Mouse (Mus musculus) regulatory T cell (primary cell): ENCODE results near the gene Parp16.
"Not testable (repeated sequence)": the region's sequence is repeated elsewhere in the genome, so short reads cannot be mapped to it uniquely, and the experiment has no call there.

ENCODE experiments used
- in situ Hi-C: fragments of 300-600 bp; cut with MboI, MseI; formaldehyde crosslinking; loops from one replicate; pipeline ENCODE4 v1.15.1; 2025; ENCODE audit warnings: high pct_unique_total_duplicates

Gene Parp16

GRCm38 (mm10) chr9:65178336-65179213 lies 16.6 kb upstream of the Parp16 start:
- in situ Hi-C loops = loop anchor here (5.0 kb wide), 1 partner anchor 41 kb away; no protein-coding TSS in a partner anchor

- in situ Hi-C loops = loop anchor here (5.0 kb wide), 1 partner anchor 43 kb away; no protein-coding TSS in a partner anchor
These were observed 15.1 kb upstream of the Parp16 start for GRCm38 (mm10) chr9:65179817-65180624.

GRCm38 (mm10) chr9:65188599-65188998 lies 6.6 kb upstream of the Parp16 start:
- in situ Hi-C loops = no loop called here

GRCm38 (mm10) chr9:65190306-65190705 lies 4.8 kb upstream of the Parp16 start:
- in situ Hi-C loops = no loop called here

GRCm38 (mm10) chr9:65191389-65191754 lies 3.8 kb upstream of the Parp16 start:
- in situ Hi-C loops = no loop called here

GRCm38 (mm10) chr9:65191755-65192469 lies 3.2 kb upstream of the Parp16 start:
- in situ Hi-C loops = no loop called here

GRCm38 (mm10) chr9:65193214-65193613 lies 1.9 kb upstream of the Parp16 start:
- in situ Hi-C loops = no loop called here

- in situ Hi-C loops = no loop called here
These were observed 448 bp downstream of the Parp16 start for GRCm38 (mm10) chr9:65195621-65195981.

- in situ Hi-C loops = no loop called here
These were observed 1.0 kb downstream of the Parp16 start for GRCm38 (mm10) chr9:65195982-65196737.

- in situ Hi-C loops = no loop called here
These were observed 1.8 kb downstream of the Parp16 start for GRCm38 (mm10) chr9:65196738-65197569.

GRCm38 (mm10) chr9:65197826-65198225 lies 2.7 kb downstream of the Parp16 start:
- in situ Hi-C loops = no loop called here

- in situ Hi-C loops = no loop called here
These were observed 4.6 kb downstream of the Parp16 start for GRCm38 (mm10) chr9:65199723-65200122.

GRCm38 (mm10) chr9:65200606-65201005 lies 5.5 kb downstream of the Parp16 start:
- in situ Hi-C loops = no loop called here

GRCm38 (mm10) chr9:65201021-65201380 lies 5.8 kb downstream of the Parp16 start:
- in situ Hi-C loops = no loop called here

- in situ Hi-C loops = no loop called here
These were observed 6.4 kb downstream of the Parp16 start for GRCm38 (mm10) chr9:65201381-65202164.

- in situ Hi-C loops = no loop called here
These were observed 7.1 kb downstream of the Parp16 start for GRCm38 (mm10) chr9:65202165-65202754.

GRCm38 (mm10) chr9:65205049-65205815 lies 10.1 kb downstream of the Parp16 start:
- in situ Hi-C loops = no loop called here

GRCm38 (mm10) chr9:65207041-65207815 lies 12.1 kb downstream of the Parp16 start:
- in situ Hi-C loops = not testable (repeated sequence)
